Mouse (Mus musculus) embryonic facial prominence, embryonic 15.5 days (tissue): ENCODE measurements around the gene Pkd2l1. TPM values are rescaled to one million over a fixed set of nuclear protein-coding genes. Genes with fewer than 3 reads are reported as not detected.

Experiments
- ATAC-seq: fragments of 200-750 bp; cut with Nextera tagmentation; 2 replicates; pipeline ENCODE4 v1.8.0; 2017; ENCODE audit warnings: low read depth, moderate TSS enrichment; ENCODE audit not compliant: insufficient number of reproducible peaks, low FRiP score, low TSS enrichment
- H3K27ac ChIP-seq: fragments of 300-500 bp; sonication (generic); replicated peaks from 2 replicates; pipeline ENCODE4 v1.5.1; 2015; ENCODE audit warnings: mild to moderate bottlenecking, inconsistent platforms
- H3K27me3 ChIP-seq: fragments of 300-500 bp; sonication (generic); 2 replicates; pipeline ENCODE4 v1.6.1; 2015; ENCODE audit warnings: inconsistent platforms
- H3K36me3 ChIP-seq: fragments of 300-500 bp; sonication (generic); 2 replicates; pipeline ENCODE4 v1.6.1; 2015; ENCODE audit warnings: mild to moderate bottlenecking, inconsistent platforms
- H3K4me1 ChIP-seq: fragments of 300-500 bp; sonication (generic); 2 replicates; pipeline ENCODE4 v1.6.1; 2015; ENCODE audit warnings: inconsistent platforms
- H3K4me2 ChIP-seq: fragments of 300-500 bp; sonication (generic); replicated peaks from 2 replicates; pipeline ENCODE4 v1.6.1; 2015; ENCODE audit warnings: mild to moderate bottlenecking, inconsistent platforms
- H3K4me3 ChIP-seq: fragments of 300-500 bp; sonication (generic); replicated peaks from 2 replicates; pipeline ENCODE4 v1.5.1; 2015; ENCODE audit warnings: mild to moderate bottlenecking, inconsistent platforms
- H3K9ac ChIP-seq: fragments of 300-500 bp; sonication (generic); 2 replicates; pipeline ENCODE4 v1.6.1; 2015; ENCODE audit warnings: inconsistent platforms
- H3K9me3 ChIP-seq: fragments of 300-500 bp; sonication (generic); replicated peaks from 2 replicates; pipeline ENCODE4 v1.6.1; 2016; ENCODE audit warnings: inconsistent platforms
- WGBS: fragments of 180-500 bp; shearing (Covaris S2); methylation state at CpG from one replicate; pipeline ENCODE4 v1.1.7; 2015; 5-methylcytosine and 5-hydroxymethylcytosine counted together
- polyA plus RNA-seq: library from polyadenylated mRNA; unstranded; fragments of >200 nt; fragmentation: Nextera tagmentation; extraction: Ambion mirVana; gene quantifications from 2 replicates; pipeline ENCODE4 v1.2.1, GENCODE M21; 2015

Gene Pkd2l1
- polyA plus RNA-seq, 1 experiment from 2014 or later: not detected

- 90% methylated on average over 10 of the region's 10 CpGs for WGBS
- no peak overlapping the region for H3K4me2 ChIP-seq
Measured at GRCm38 (mm10) chr19:44157005-44157404, 35.2 kb downstream of the Pkd2l1 start.

GRCm38 (mm10) chr19:44153781-44154180, 38.5 kb downstream of the Pkd2l1 start:
- Histone ChIP-seq H3K4me2 (no peak overlapping the region), H3K9ac (no peak overlapping the region), H3K4me1 (no peaks in the 10 kb centered on the region), H3K27me3 (peaks cover 29% of the 10 kb centered on the region), H3K36me3 (no peaks in the 10 kb centered on the region), H3K9me3 (no peaks in the 10 kb centered on the region), H3K27ac (no peak overlapping the region), H3K4me3 (no peak overlapping the region)
- WGBS: 75% methylated on average over 5 of the region's 5 CpGs
- ATAC-seq: no peak

More at GRCm38 (mm10) chr19:44157005-44157404, 35.2 kb downstream of the Pkd2l1 start:
- no peaks in the 10 kb centered on the region for H3K4me1 ChIP-seq
- no peak overlapping the region for H3K4me3 ChIP-seq
- ATAC-seq: no peak
- H3K27me3 ChIP-seq: peaks cover 25% of the 10 kb centered on the region
- no peak overlapping the region for H3K27ac ChIP-seq
- no peaks in the 10 kb centered on the region for H3K9me3 ChIP-seq
- no peak overlapping the region for H3K9ac ChIP-seq
- H3K36me3 ChIP-seq: no peaks in the 10 kb centered on the region

DNA sequence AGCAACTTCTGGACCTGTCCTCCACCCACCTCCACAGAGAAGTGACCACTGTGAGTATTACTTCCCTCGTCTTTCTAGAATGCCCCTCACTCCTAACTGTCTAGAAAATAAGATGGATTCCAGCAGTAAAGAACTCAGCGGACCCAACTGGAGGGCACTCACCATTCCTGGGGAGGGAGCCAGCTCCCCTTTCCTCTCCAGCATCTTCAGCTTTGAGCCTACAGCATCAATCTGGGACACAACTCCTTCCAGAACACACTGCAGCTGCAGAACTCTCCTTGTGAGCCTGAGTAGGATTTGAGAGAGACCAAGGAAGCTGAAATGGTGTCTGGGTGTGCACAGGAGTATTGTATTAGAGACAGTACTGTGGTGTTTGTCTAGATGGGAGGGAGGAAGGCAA, 43.3 kb downstream of the Pkd2l1 start:
- Histone ChIP-seq H3K4me3 (no peak overlapping the region), H3K27me3 (peaks cover 22% of the 10 kb centered on the region), H3K36me3 (0 out of 2 replicates have a peak, but pooled peaks cover 3% of the 10 kb centered on the region), H3K27ac (no peak overlapping the region), H3K9ac (no peak overlapping the region), H3K9me3 (no peaks in the 10 kb centered on the region), H3K4me1 (peaks cover 11% of the 10 kb centered on the region), H3K4me2 (no peak overlapping the region)
- no peak for ATAC-seq
- 75% methylated on average over 2 of the region's 2 CpGs for WGBS

GRCm38 (mm10) chr19:44148345-44148744, 43.9 kb downstream of the Pkd2l1 start:
- no peak for ATAC-seq

GRCm38 (mm10) chr19:44146951-44147350, 45.3 kb downstream of the Pkd2l1 start:
- WGBS: 94% methylated on average over 8 of the region's 8 CpGs
- H3K9me3 ChIP-seq: no peaks in the 10 kb centered on the region
- no peak overlapping the region for H3K9ac ChIP-seq

More at GRCm38 (mm10) chr19:44148345-44148744, 43.9 kb downstream of the Pkd2l1 start:
- peaks cover 13% of the 10 kb centered on the region for H3K4me1 ChIP-seq
- no peak overlapping the region for H3K27ac ChIP-seq
- H3K9ac ChIP-seq: no peak overlapping the region
- peaks cover 16% of the 10 kb centered on the region for H3K27me3 ChIP-seq
- no peaks in the 10 kb centered on the region for H3K9me3 ChIP-seq
- H3K4me2 ChIP-seq: no peak overlapping the region
- H3K36me3 ChIP-seq: peaks cover 9% of the 10 kb centered on the region; the same call in 1 of the 2 replicates
- 29% methylated on average over 2 of the region's 2 CpGs for WGBS
- no peak overlapping the region for H3K4me3 ChIP-seq

GRCm38 (mm10) chr19:44146568-44146879, 45.7 kb downstream of the Pkd2l1 start:
- 0 out of 2 replicates have a peak, but pooled peaks have one; percentile 29 for ATAC-seq
- 64% methylated on average over 9 of the region's 9 CpGs for WGBS
- Histone ChIP-seq H3K27me3 (peaks cover 9% of the 10 kb centered on the region), H3K4me3 (peak overlapping the region; percentile 73), H3K9ac (0 out of 2 replicates have a peak overlapping the region, but pooled peaks have one; percentile 49), H3K36me3 (peaks cover 27% of the 10 kb centered on the region), H3K27ac (no peak overlapping the region), H3K4me1 (peaks cover 13% of the 10 kb centered on the region), H3K4me2 (peak overlapping the region; percentile 74), H3K9me3 (no peaks in the 10 kb centered on the region)

More at GRCm38 (mm10) chr19:44146951-44147350, 45.3 kb downstream of the Pkd2l1 start:
- peaks cover 13% of the 10 kb centered on the region for H3K4me1 ChIP-seq
- H3K27ac ChIP-seq: no peak overlapping the region
- H3K4me3 ChIP-seq: no peak overlapping the region
- peaks cover 9% of the 10 kb centered on the region for H3K27me3 ChIP-seq
- ATAC-seq: no peak
- peaks cover 23% of the 10 kb centered on the region for H3K36me3 ChIP-seq
- no peak overlapping the region for H3K4me2 ChIP-seq

DNA sequence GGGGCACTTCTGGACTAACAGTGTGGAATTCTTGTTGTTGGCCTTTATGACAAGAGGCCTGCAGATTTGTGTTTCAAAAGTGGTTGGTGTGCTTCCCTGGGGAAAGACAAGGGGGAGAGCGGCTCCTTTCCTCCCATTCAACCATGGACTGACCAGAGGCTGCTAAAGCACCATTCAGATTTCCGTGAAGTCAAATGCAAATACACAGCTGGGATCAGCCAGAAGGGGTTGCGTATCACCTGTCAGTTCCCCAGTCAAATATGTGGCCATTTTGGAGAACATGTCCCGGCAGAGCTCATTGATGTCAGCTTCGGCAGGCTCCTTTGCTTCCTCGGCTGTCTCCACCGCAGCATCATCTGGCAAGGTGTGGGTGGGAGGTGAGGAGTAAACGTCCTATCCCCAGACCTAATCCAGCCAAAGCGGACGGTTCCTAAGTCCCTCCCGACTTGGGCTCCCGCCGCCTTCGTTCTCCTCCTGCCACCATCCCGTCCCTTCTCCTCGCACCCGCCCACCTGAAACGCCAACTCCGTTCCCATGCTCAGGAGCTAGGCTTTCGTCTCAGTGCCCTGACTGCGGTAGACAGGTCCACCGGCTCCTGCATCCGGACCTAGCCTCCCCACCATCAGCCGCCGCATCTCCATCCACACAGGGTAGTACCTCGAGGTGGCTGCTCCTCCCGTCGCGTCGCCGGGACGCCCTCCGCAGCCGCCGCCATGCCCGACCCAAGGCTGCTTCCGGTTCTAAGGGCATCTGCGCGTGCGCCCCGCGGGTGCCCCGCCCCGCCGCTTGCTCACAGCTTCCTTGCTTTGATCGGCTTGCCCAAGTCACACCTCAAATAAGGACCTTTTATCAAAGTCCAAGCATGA, 46.3 kb downstream of the Pkd2l1 start, which contains the start of gene Bloc1s2:
Bloc1s2 (minus strand) TSS at position 745 of the 866 bp plus-strand sequence.
- H3K9me3 ChIP-seq: no peaks in the 10 kb centered on the region
- 2% methylated on average over 46 of the region's 46 CpGs for WGBS
- ATAC-seq: peak; percentile 65; the same call in 1 of the 2 replicates
- peaks cover 33% of the 10 kb centered on the region for H3K36me3 ChIP-seq
- peaks cover 9% of the 10 kb centered on the region; the same call in 1 of the 2 replicates for H3K27me3 ChIP-seq
- H3K27ac ChIP-seq: peak within 1 kb of the TSS; percentile 51; the same call in 1 of the 2 replicates
- H3K4me3 ChIP-seq: peak within 1 kb of the TSS; percentile 73
- peak within 1 kb of the TSS; percentile 74 for H3K4me2 ChIP-seq
- peak within 1 kb of the TSS; percentile 49 for H3K9ac ChIP-seq
- peaks cover 13% of the 10 kb centered on the region for H3K4me1 ChIP-seq

- H3K9ac ChIP-seq: no peak overlapping the region
- no peak overlapping the region for H3K4me3 ChIP-seq
- H3K36me3 ChIP-seq: peaks cover 44% of the 10 kb centered on the region
- H3K4me1 ChIP-seq: peaks cover 13% of the 10 kb centered on the region
- H3K9me3 ChIP-seq: no peaks in the 10 kb centered on the region
- peaks cover 6% of the 10 kb centered on the region; the same call in 1 of the 2 replicates for H3K27me3 ChIP-seq
- whole genome bisulfite sequencing: 83% methylated on average over 9 of the region's 9 CpGs
- no peak for ATAC-seq
- H3K27ac ChIP-seq: no peak overlapping the region
- no peak overlapping the region for H3K4me2 ChIP-seq
Measured at GRCm38 (mm10) chr19:44144366-44144765, 47.9 kb downstream of the Pkd2l1 start.

- Histone ChIP-seq H3K4me3 (peak overlapping the region; percentile 71), H3K4me2 (peak overlapping the region; percentile 52), H3K4me1 (peaks cover 9% of the 10 kb centered on the region), H3K27ac (0 out of 2 replicates have a peak overlapping the region, but pooled peaks have one; percentile 17), H3K27me3 (no peaks in the 10 kb centered on the region), H3K9me3 (no peaks in the 10 kb centered on the region), H3K36me3 (peaks cover 32% of the 10 kb centered on the region), H3K9ac (no peak overlapping the region)
- no peak for ATAC-seq
- 26% methylated on average over 7 of the region's 7 CpGs for WGBS
Measured at GRCm38 (mm10) chr19:44135960-44136485, 56.2 kb downstream of the Pkd2l1 start.

DNA sequence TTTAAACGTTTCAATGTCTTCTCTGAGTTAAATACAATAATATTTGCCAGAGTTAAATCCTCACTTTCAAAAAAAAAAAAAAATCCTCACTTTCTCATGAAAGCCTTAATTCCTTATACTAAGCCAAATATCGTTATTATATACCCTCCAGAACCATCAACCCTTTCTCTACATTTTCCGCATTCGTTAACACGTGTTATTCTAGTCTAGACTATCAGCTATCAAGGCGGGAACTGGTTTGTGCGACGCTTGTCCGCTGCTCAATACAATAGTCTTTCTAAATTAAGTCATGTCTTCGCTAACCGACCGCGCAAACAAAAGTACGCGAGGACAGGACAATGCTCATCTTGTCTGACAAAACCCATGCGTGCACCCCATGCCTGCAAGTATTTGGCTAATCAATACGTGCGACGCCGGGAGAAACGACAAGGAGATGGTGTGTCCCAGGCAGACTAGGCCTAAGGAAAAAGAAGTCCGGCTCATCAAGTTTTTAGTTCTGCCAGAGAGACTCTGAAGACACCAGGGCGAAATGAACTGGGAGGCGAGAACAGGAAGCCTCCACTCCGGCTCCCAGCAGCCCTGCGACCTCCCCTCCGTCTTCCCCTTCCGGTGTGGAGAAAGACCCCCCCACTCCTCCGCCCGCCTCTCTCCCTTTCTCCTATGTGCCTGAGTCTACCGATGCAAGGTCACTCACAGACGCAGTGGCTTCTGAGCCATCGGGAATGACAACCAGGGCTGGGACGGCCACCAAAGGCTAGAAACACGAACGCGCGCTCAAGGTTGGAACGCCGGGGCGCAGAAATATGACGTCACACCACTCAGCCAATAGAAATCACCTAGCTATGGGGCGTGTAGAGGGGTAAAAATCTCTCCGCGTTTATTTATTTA, 56.9 kb downstream of the Pkd2l1 start, which contains the start of gene Cwf19l1:
Cwf19l1 (minus strand) TSS at position 805 of the 888 bp plus-strand sequence.
- ATAC-seq: peak; percentile 83
- WGBS: under 1% methylated on average over 45 of the region's 45 CpGs
- no peaks in the 10 kb centered on the region for H3K27me3 ChIP-seq
- peaks cover 9% of the 10 kb centered on the region for H3K4me1 ChIP-seq
- H3K4me3 ChIP-seq: peak within 1 kb of the TSS; percentile 71
- peak within 1 kb of the TSS; percentile 76 for H3K9ac ChIP-seq
- H3K4me2 ChIP-seq: peak within 1 kb of the TSS; percentile 62
- H3K9me3 ChIP-seq: no peaks in the 10 kb centered on the region
- peak within 1 kb of the TSS; percentile 95 for H3K27ac ChIP-seq
- peaks cover 35% of the 10 kb centered on the region for H3K36me3 ChIP-seq
